Mouse (Mus musculus): ENCODE measurements at regions not wholly inside any gene's neighbourhood (a gene's known extent, or its start where the extent isn't known, plus 50 kb on each side); places are given as distances from the start of the nearest gene placed in this dataset.

DNA sequence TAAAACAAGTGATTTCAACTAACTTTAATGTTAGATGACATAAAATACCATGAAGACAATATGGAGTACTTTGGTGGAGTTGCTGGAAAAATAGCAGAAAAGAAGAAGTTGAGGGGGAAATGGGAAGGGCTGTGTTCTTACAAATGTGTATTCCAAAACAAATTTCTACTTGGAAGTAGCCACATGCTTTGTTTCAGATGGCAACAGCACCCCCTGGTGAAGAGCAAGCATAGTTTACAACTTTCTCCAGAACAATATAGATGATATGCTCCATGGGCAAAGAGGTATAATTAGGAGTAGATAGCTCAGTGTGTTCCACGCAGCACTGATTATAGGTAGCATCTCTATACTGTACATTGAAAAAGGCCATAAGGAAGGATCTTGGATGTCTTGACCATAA lies 302.6 kb upstream of the Hsf2 start:
- TF ChIP-seq CTCF (IDR thresholded peaks at IDR 0.05; ENCODE audit: borderline replicate concordance, insufficient read depth, low read length) = no peak
- TF ChIP-seq POLR2A (IDR thresholded peaks at IDR 0.05; ENCODE audit: low read depth, low read length) = no peak
